Mouse (Mus musculus) stomach, postnatal 0 days (tissue): Measurements from ENCODE around the gene Ppp1r37.

Source experiments
- CTCF ChIP-seq: IDR thresholded peaks from 2 replicates; pipeline ENCODE4 v1.5.1; 2016; ENCODE audit warnings: antibody characterized with exemption, low read depth, mild to moderate bottlenecking, moderate library complexity
- EP300 ChIP-seq: optimal IDR thresholded peaks from 2 replicates; pipeline ENCODE3; 2016; ENCODE audit warnings: antibody characterized with exemption

- TF ChIP-seq CTCF (no peak), EP300 (no peak)
Observed at GRCm38 (mm10) chr7:19603055-19603454, 40.2 kb upstream of the Ppp1r37 start.
